Mouse (Mus musculus) kidney, embryonic 15.5 days (tissue): Measurements from ENCODE around the gene Vps45. TPM values are rescaled to one million over a fixed set of nuclear protein-coding genes. Genes with fewer than 3 reads are reported as not detected.
A peak's percentile ranks its signal among the peaks of the same experiment; 100 is the strongest.

Experiments used
- ATAC-seq: fragments of 200-750 bp; cut with Nextera tagmentation; replicated peaks from 2 replicates; pipeline ENCODE4 v1.8.0; 2017; ENCODE audit warnings: moderate TSS enrichment; ENCODE audit not compliant: low FRiP score
- H3K27ac ChIP-seq: fragments of 300-500 bp; sonication (generic); 2 replicates; pipeline ENCODE4 v1.5.1; 2015; ENCODE audit warnings: mild to moderate bottlenecking, inconsistent platforms
- H3K27me3 ChIP-seq: fragments of 300-500 bp; sonication (generic); 2 replicates; pipeline ENCODE4 v1.6.1; 2015; ENCODE audit warnings: inconsistent platforms
- H3K36me3 ChIP-seq: fragments of 300-500 bp; sonication (generic); 2 replicates; pipeline ENCODE4 v1.6.1; 2015; ENCODE audit warnings: inconsistent platforms
- H3K4me1 ChIP-seq: fragments of 300-500 bp; sonication (generic); 2 replicates; pipeline ENCODE4 v1.6.1; 2015; ENCODE audit warnings: inconsistent platforms
- H3K4me2 ChIP-seq: fragments of 300-500 bp; sonication (generic); 2 replicates; pipeline ENCODE4 v1.6.1; 2015; ENCODE audit warnings: moderate library complexity, mild to moderate bottlenecking, inconsistent platforms
- H3K4me3 ChIP-seq: fragments of 300-500 bp; sonication (generic); replicated peaks from 2 replicates; pipeline ENCODE4 v1.5.1; 2015; ENCODE audit warnings: mild to moderate bottlenecking, inconsistent platforms
- H3K9ac ChIP-seq: fragments of 300-500 bp; sonication (generic); 2 replicates; pipeline ENCODE4 v1.6.1; 2015; ENCODE audit warnings: mild to moderate bottlenecking, inconsistent platforms
- H3K9me3 ChIP-seq: fragments of 300-500 bp; sonication (generic); replicated peaks from 2 replicates; pipeline ENCODE4 v1.6.1; 2016; ENCODE audit warnings: inconsistent platforms
- WGBS: fragments of 180-500 bp; shearing (Covaris S2); methylation state at CpG from one replicate; pipeline ENCODE4 v1.1.7; 2015; ENCODE audit warnings: mixed read lengths; 5-methylcytosine and 5-hydroxymethylcytosine counted together
- polyA plus RNA-seq: library from polyadenylated mRNA; unstranded; fragments of >200 nt; fragmentation: Nextera tagmentation; extraction: Ambion mirVana; gene quantifications from 2 replicates; pipeline ENCODE4 v1.2.1, GENCODE M21; 2015

Gene Vps45
- polyA plus RNA-seq, 1 experiment from 2014 or later: 39.0 TPM

DNA sequence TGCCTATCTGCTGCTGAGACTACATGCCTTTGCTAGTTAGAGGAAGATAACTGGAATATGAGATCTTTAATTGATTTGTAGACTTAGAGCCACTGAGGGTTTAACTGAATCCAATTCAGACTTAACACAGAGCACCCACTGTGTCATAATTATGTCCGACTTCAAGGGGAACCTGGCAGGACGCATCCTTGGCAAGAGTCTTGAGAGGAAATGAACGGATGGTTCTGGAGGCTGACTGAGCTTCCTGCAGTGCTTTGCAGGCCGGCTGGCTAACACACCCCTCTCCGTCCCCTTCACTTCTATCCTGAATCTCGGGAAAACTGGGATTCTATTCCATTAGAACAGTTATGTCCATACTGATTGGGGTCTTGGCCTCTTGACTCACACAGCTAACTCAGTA is 49.8 kb downstream of the Vps45 start:
- 84% methylated on average over 6 of the region's 6 CpGs for WGBS

DNA sequence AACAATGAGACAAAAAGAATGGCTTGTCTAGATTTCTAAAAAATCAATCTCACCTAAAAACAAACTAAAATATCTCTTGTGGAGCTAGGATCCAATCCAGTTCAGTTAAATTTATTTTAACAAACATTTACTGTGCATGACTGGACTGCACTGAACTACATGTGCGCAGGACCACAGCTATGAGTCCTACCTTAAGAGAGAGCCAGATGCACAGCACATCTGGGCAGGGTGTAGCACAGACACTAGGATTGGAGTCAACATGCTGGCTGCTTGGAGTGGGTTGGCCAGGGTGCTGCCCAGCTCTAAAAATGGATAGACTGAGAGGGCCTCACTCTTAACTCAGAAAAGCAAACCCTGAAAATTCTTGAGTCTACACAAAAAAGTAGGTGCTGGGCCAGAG is 56.7 kb downstream of the Vps45 start:
- Histone ChIP-seq H3K4me1 (peaks cover 23% of the 10 kb centered on the region), H3K27me3 (no peaks in the 10 kb centered on the region), H3K9me3 (no peaks in the 10 kb centered on the region), H3K36me3 (no peaks in the 10 kb centered on the region), H3K9ac (no peak overlapping the region), H3K4me3 (no peak overlapping the region), H3K27ac (no peak overlapping the region), H3K4me2 (no peak overlapping the region)
- 94% methylated on average over 1 of the region's 1 CpGs for WGBS
- no peak for ATAC-seq

More for the DNA sequence above, 49.8 kb downstream of the Vps45 start:
- Histone ChIP-seq H3K4me2 (no peak overlapping the region), H3K36me3 (no peaks in the 10 kb centered on the region), H3K9me3 (no peaks in the 10 kb centered on the region), H3K27ac (no peak overlapping the region), H3K27me3 (no peaks in the 10 kb centered on the region), H3K4me1 (no peaks in the 10 kb centered on the region), H3K4me3 (no peak overlapping the region), H3K9ac (no peak overlapping the region)
- no peak for ATAC-seq

DNA sequence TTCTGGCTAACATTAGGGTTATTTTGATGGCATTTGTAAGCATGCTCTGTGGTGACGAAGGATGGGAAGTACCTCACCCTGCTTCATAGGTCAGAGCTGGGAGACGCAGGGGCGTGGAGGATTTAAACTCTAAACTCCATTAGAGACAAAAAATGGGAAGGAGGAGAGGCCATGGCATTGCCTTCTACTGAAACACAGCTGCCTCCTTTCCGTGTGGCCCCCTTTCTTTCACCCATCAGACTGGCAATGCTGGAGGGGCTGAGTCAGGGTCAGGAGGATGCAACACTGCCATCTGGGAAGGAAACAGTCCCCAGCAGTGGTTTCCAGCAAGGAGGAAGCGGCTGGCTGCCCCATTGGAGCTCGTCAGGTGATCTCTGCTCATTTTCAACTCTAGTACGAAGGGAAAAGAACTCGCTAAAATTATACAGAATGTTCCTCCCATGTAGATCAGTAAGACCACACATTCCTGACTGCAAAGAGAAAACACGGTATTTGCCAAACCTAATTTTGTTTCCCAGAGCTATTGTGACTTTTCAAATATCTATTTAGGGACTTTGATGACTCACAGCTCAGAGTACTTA is 57.3 kb downstream of the Vps45 start:
- H3K4me2 ChIP-seq: no peak overlapping the region
- no peak overlapping the region for H3K9ac ChIP-seq
- H3K36me3 ChIP-seq: no peaks in the 10 kb centered on the region
- 74% methylated on average over 9 of the region's 9 CpGs for WGBS
- no peaks in the 10 kb centered on the region for H3K27me3 ChIP-seq
- ATAC-seq: no peak
- H3K27ac ChIP-seq: no peak overlapping the region
- peaks cover 28% of the 10 kb centered on the region for H3K4me1 ChIP-seq
- no peak overlapping the region for H3K4me3 ChIP-seq
- no peaks in the 10 kb centered on the region for H3K9me3 ChIP-seq

DNA sequence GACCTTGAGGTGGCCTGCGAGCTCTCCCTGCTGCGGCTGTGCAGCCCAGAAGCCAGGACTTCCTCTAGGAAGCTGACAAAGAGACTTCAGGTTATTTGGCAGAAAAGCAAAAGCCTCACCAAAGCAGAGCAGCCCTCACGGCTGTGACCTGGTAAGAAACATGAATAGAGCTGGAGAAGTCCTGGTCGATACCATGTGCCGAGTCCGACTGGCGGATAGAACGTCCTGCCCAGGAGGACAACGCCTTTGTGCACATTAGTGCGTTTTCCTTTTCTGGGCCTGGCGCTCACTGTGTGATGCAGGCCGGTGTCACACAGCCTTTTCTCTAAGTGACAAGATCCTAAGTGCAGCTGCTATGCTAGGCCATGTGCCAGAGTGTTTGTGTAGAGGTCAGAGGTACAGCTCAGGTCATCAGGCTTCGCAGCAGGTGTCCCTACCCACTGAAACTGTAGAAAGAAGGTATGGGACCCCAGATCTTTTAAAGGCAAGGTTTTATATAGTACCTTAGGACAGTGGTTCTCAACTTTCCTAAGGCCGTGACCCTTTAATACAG is 58.1 kb downstream of the Vps45 start:
- H3K9ac ChIP-seq: no peak overlapping the region
- WGBS: 83% methylated on average over 14 of the region's 14 CpGs

DNA sequence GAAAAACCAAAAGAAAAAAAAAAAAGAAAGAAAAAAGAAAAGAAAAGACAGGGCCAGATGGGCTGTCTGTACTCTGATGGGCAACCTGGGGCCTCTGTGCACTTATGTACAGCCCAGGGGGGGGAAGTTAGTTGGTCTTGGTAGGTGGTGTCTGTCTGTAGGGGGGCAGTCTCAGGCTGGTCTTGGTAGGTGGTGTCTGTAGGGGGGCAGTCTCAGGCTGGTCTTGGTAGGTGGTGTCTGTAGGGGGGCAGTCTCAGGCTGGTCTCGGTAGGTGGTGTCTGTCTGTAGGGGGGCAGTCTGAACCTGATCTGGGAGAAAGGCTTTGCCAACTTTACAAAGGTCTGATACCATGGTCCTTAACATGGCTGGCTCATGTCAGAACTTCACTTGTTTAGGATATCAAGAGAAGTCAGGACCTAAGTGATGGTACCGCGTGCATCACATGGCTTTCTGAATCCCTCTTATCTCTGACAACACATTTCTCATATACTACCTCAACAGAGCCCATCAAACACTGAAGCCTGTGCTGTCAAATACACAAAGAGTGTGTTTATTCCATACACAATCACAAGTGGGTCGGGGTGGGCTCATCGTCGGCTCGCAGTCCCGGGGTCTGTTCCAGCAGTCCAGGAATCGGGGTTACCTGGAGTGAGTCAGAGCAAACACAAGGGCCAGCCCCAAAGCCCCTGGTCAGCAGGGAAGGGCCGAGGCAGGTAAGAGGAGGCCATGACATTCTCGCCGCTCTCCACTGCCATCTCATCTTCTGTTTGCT is 58.8 kb downstream of the Vps45 start:
- H3K4me2 ChIP-seq: no peak overlapping the region
- 90% methylated on average over 12 of the region's 12 CpGs for WGBS
- no peaks in the 10 kb centered on the region for H3K27me3 ChIP-seq

More for the DNA sequence above, 58.1 kb downstream of the Vps45 start:
- Histone ChIP-seq H3K4me2 (no peak overlapping the region), H3K27me3 (no peaks in the 10 kb centered on the region), H3K9me3 (no peaks in the 10 kb centered on the region), H3K4me3 (no peak overlapping the region), H3K27ac (0 out of 2 replicates have a peak overlapping the region, but pooled peaks have one; percentile 27), H3K36me3 (no peaks in the 10 kb centered on the region), H3K4me1 (peaks cover 29% of the 10 kb centered on the region)
- ATAC-seq: no peak

DNA sequence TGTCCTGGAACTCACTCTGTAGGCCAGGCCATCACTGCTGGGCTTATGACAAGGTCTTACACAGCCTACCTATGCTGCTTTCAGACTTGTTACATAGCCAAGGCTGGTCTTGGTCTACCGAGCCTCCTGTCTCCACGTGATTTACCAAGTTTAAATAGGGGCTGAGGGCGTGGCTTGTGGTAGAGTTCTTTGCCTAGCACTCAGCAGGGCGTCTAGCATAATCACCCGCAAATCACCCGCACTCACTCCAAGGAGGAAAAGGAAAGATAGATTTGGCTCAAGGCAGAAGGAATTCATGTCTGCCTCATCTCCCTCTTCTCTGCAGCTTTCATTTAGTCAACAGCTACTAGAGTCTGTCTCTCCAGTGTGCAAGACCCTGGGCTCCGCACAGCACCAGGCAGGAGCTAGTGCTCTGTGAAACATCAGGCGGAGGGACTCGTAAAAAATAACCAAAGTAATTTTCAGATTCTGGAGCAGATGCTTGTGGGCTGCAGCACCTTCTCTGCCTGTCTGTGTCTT is 61.0 kb downstream of the Vps45 start:
- Histone ChIP-seq H3K4me1 (peaks cover 52% of the 10 kb centered on the region), H3K9ac (no peak overlapping the region), H3K27me3 (no peaks in the 10 kb centered on the region), H3K36me3 (peaks cover 6% of the 10 kb centered on the region), H3K27ac (0 out of 2 replicates have a peak overlapping the region, but pooled peaks have one; percentile 98), H3K4me3 (peak overlapping the region; percentile 80), H3K4me2 (peak overlapping the region; percentile 83), H3K9me3 (no peaks in the 10 kb centered on the region)
- WGBS: 21% methylated on average over 9 of the region's 9 CpGs
- peak; percentile 22; the same call in 1 of the 2 replicates for ATAC-seq

More for the DNA sequence above, 58.8 kb downstream of the Vps45 start:
- Histone ChIP-seq H3K27ac (0 out of 2 replicates have a peak overlapping the region, but pooled peaks have one; percentile 27), H3K9ac (no peak overlapping the region), H3K4me3 (no peak overlapping the region), H3K9me3 (no peaks in the 10 kb centered on the region), H3K36me3 (no peaks in the 10 kb centered on the region), H3K4me1 (peaks cover 31% of the 10 kb centered on the region)
- ATAC-seq: no peak

DNA sequence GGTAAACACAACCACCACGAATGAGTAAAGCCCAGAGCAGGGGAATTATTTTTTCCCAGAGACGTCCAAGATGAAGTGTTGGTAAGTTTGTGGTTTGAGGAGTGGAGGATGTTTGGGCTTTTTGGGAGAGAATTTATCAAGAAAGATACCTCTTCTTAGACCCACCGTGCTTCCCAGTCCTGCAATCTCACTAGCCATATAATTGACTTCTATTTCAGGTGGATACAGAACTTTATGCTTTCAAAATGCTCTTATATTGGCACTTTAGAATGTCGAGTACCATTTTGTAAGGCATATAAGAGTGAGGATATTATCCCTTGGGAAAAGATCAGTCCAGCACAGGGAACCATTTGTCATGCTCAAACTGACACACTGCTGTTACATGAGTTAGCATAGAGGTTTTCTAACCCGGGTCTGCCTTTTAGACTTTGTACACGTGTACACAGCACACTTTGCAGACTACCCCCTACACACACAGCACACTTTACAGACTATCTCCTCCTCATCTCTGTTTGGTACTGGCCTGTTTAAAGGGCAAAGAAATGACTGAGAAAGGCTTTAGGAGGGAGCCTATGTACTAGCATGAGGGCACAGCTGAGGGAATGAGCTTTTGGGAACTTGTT is 61.7 kb downstream of the Vps45 start:
- Histone ChIP-seq H3K4me2 (peak overlapping the region; percentile 83), H3K4me3 (peak overlapping the region; percentile 80), H3K27me3 (no peaks in the 10 kb centered on the region), H3K9ac (peak overlapping the region; percentile 80), H3K27ac (peak overlapping the region; percentile 98), H3K4me1 (peaks cover 57% of the 10 kb centered on the region), H3K36me3 (peaks cover 13% of the 10 kb centered on the region), H3K9me3 (no peaks in the 10 kb centered on the region)
- ATAC-seq: no peak
- WGBS: 5% methylated on average over 6 of the region's 6 CpGs

DNA sequence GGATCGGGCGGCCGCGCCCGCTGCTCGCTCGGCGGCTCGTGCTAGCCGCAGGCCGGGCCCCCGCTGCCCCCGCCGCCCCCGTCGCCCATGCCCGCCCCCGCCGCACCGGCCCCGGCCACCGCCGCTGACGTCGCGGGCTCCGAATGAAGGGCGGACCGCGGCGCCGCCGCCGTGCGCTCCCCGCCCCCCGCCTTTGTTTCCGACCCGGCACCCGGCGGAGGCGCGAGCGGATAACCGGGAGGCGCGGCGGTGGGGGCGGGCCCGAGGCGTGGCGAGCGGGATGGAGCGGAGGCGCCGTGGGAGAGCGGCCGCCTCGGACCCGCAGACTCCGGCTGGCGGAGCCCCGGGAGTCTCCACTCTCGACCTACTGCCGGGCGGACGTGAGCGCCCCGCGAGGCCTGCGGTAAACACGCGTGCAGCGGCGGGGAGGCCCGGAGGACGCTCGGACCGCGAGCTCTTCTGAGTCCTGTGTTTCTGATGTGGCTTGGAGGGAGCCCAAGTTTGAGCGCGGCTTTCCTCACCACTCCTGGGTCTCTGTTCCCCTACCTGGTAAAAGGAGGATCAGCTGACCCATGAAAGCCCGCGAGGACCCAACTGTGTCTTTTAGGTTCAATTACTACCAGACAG is 62.4 kb downstream of the Vps45 start, which contains the start of gene Plekho1:
TSS of gene Plekho1 (minus strand) at position 200 of the 627 bp plus-strand sequence.
- under 1% methylated on average over 73 of the region's 84 CpGs for WGBS
- Histone ChIP-seq H3K27me3 (no peaks in the 10 kb centered on the region), H3K36me3 (peaks cover 20% of the 10 kb centered on the region), H3K9me3 (no peaks in the 10 kb centered on the region), H3K4me1 (peaks cover 63% of the 10 kb centered on the region), H3K4me3 (peak within 1 kb of the TSS; percentile 80), H3K4me2 (peak within 1 kb of the TSS; percentile 83), H3K27ac (peak within 1 kb of the TSS; percentile 98), H3K9ac (peak within 1 kb of the TSS; percentile 80)
- ATAC-seq: peak; percentile 38

DNA sequence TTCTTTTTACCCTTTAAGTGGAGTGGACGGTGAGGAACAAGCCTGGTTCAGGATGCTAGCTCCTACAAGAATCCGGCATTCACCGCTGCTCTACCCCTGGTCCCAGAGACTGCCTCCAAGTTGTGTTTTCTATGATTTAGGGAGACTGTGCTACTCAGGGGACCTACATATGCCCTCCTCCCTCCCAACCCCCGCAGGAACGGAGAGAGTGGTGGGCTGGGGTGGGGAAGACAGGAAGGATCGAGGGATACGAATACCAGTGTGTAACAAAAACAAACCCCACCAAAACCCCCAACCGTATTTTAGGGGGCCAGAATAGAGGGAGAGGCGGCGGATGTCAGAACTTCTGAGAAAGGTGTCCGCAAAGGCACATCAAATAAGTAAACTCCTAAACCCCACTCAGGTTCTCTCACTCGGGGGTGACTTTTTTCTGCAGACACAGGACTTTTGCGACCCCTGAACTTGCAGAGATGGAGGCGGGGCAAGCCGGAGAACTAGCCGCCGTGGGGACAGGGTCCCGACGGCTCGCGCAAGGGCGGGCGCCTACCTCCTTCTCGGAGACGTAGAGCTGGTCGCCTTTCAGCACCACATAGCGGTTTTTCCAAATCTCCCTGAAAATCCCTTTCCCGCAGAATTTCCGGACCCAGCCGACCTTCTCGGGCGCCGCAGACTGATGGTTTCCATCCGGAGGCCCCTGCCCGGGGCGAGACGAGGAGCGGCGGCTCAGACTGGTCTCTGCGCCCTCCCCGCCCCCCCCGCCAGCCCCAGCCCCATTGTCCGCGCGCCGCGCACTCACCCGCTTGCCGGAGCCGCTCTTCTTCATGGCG is 63.1 kb downstream of the Vps45 start:
- under 1% methylated on average over 49 of the region's 51 CpGs for WGBS
- Histone ChIP-seq H3K9me3 (no peaks in the 10 kb centered on the region), H3K9ac (peak overlapping the region; percentile 80), H3K27ac (peak overlapping the region; percentile 98), H3K27me3 (no peaks in the 10 kb centered on the region), H3K4me2 (peak overlapping the region; percentile 83), H3K4me3 (peak overlapping the region; percentile 80), H3K36me3 (peaks cover 27% of the 10 kb centered on the region), H3K4me1 (peaks cover 60% of the 10 kb centered on the region)
- ATAC-seq: peak; percentile 57

DNA sequence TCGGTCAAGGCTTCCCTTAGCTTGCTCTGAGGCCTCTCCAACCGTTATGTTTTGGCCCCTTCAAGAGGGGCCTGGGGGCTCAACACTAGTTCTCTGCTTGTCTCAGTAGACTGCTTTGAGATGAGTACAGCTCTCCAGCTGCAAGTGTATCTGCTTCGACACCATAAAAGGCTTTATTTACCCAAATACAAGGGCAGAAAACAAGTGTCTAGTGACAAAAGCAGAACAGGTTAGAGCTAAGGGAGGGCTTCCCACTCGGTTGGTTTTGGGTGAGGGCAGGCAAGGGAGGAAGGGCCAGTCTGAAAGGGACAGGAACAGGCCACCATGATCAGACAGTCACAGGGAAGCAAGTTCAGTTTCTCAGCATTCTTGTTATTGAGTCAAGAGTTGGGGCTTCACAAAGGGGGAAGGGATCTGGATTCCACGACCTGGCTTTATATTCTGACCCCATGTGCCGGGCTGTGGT is 63.9 kb downstream of the Vps45 start:
- Histone ChIP-seq H3K36me3 (peaks cover 35% of the 10 kb centered on the region), H3K9ac (peak overlapping the region; percentile 80), H3K9me3 (no peaks in the 10 kb centered on the region), H3K4me2 (peak overlapping the region; percentile 83), H3K27ac (peak overlapping the region; percentile 98), H3K27me3 (no peaks in the 10 kb centered on the region), H3K4me3 (peak overlapping the region; percentile 80), H3K4me1 (peaks cover 62% of the 10 kb centered on the region)
- WGBS: 11% methylated on average over 6 of the region's 6 CpGs
- no peak for ATAC-seq
